Mouse (Mus musculus) midbrain, embryonic 11.5 days (tissue): Measurements from ENCODE around the gene Mylk4. TPM values are rescaled to one million over a fixed set of nuclear protein-coding genes. Genes with fewer than 3 reads are reported as not detected.
A peak's percentile ranks its signal among the peaks of the same experiment; 100 is the strongest.

ENCODE experiments used
- ATAC-seq: fragments of 200-750 bp; cut with Nextera tagmentation; 2 replicates; pipeline ENCODE4 v1.8.0; 2017; ENCODE audit warnings: moderate TSS enrichment, moderate library complexity; ENCODE audit not compliant: low FRiP score
- DNase-seq: peaks from one replicate; pipeline ENCODE4 v3.0.0; 2015; ENCODE audit warnings: low spot score; ENCODE audit errors: missing footprints
- H3K27ac ChIP-seq: fragments of 300-500 bp; sonication (generic); 2 replicates; pipeline ENCODE4 v1.5.1; 2014; ENCODE audit warnings: low read depth, low read length
- H3K27me3 ChIP-seq: fragments of 300-500 bp; sonication (generic); 2 replicates; pipeline ENCODE4 v1.6.1; 2014; ENCODE audit warnings: mild to moderate bottlenecking, low read length, moderate library complexity, mixed read lengths; ENCODE audit not compliant: control insufficient read depth, insufficient read depth
- H3K36me3 ChIP-seq: fragments of 300-500 bp; sonication (generic); 2 replicates; pipeline ENCODE4 v1.6.1; 2014; ENCODE audit warnings: mild to moderate bottlenecking, low read length, moderate library complexity, mixed read lengths; ENCODE audit not compliant: control insufficient read depth, insufficient read depth
- H3K4me1 ChIP-seq: fragments of 300-500 bp; sonication (generic); 2 replicates; pipeline ENCODE4 v1.6.1; 2014; ENCODE audit warnings: low read length; ENCODE audit not compliant: control insufficient read depth, insufficient read depth
- H3K4me2 ChIP-seq: fragments of 300-500 bp; sonication (generic); 2 replicates; pipeline ENCODE4 v1.6.1; 2014; ENCODE audit warnings: mild to moderate bottlenecking, moderate library complexity
- H3K4me3 ChIP-seq: fragments of 300-500 bp; sonication (generic); 2 replicates; pipeline ENCODE4 v1.5.1; 2014; ENCODE audit warnings: low read depth, low read length
- H3K9ac ChIP-seq: fragments of 300-500 bp; sonication (generic); 2 replicates; pipeline ENCODE4 v1.6.1; 2014; ENCODE audit warnings: low read length
- H3K9me3 ChIP-seq: fragments of 300-500 bp; sonication (generic); 2 replicates; pipeline ENCODE4 v1.6.1; 2016; ENCODE audit warnings: low read length; ENCODE audit not compliant: control insufficient read depth
- WGBS: fragments of 180-500 bp; shearing (Covaris S2); extraction: QIAGEN DNeasy Blood & Tissue Kit; methylation state at CpG from one replicate; pipeline ENCODE4 v1.1.7; 2014; 5-methylcytosine and 5-hydroxymethylcytosine counted together
- polyA plus RNA-seq: library from polyadenylated mRNA; unstranded; fragments of >200 nt; fragmentation: Nextera tagmentation; extraction: Ambion mirVana; gene quantifications from 2 replicates; pipeline ENCODE4 v1.2.1, GENCODE M21; 2014

Gene Mylk4
- polyA plus RNA-seq, 1 experiment from 2014 or later = not detected

DNA sequence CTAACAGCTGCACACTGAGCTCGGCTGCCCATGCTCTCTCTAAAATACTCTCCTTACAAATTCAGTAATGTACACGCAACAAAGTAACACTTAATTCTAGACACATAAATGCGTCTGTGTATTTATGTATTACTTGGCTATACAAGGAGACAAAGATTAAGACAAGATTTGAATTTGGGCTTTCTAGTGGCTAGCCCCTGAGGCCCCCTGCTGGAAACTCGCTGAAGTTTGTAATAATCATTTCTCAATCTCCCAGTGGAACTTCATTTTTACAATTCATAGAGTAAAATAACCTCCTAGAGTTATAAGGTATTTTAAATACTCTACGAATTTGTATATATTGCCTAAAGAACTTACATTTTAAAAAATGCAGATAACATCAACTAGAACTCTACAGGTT, 699 bp downstream of the Mylk4 start:
- Histone ChIP-seq H3K9ac (no peak overlapping the region), H3K4me3 (no peak overlapping the region), H3K36me3 (no peaks in the 10 kb centered on the region), H3K4me1 (no peaks in the 10 kb centered on the region), H3K27me3 (no peaks in the 10 kb centered on the region), H3K9me3 (no peaks in the 10 kb centered on the region), H3K27ac (no peak overlapping the region), H3K4me2 (no peak overlapping the region)
- ATAC-seq = no peak
- WGBS = 70% methylated on average over 5 of the region's 5 CpGs
- DNase-seq = no peak

DNA sequence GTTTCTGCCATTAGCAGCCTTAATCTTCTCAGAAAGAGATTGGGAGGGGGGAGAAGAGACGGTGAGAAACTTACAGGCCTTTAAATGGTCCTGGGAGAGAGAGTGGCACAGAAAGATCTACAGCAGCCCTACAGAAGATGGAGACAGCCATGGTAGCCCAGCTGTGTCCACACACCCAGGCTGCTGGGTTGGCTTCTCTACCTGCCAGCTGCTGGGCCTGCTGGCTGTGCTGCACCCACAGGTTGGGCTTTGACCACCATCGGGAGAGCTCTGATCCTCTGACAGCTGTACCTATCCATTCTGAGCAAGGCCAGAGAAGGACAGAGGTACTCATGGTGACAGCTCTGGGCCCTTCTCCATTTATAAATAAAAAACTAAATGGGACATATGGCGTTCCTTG, 4.9 kb downstream of the Mylk4 start:
- H3K9me3 ChIP-seq = no peaks in the 10 kb centered on the region
- H3K27me3 ChIP-seq = no peaks in the 10 kb centered on the region
- H3K27ac ChIP-seq = no peak overlapping the region
- H3K36me3 ChIP-seq = no peaks in the 10 kb centered on the region
- 66% methylated on average over 3 of the region's 3 CpGs for WGBS
- no peak overlapping the region for H3K4me2 ChIP-seq
- no peak for DNase-seq
- H3K9ac ChIP-seq = no peak overlapping the region
- H3K4me3 ChIP-seq = no peak overlapping the region
- no peaks in the 10 kb centered on the region for H3K4me1 ChIP-seq
- no peak for ATAC-seq

DNA sequence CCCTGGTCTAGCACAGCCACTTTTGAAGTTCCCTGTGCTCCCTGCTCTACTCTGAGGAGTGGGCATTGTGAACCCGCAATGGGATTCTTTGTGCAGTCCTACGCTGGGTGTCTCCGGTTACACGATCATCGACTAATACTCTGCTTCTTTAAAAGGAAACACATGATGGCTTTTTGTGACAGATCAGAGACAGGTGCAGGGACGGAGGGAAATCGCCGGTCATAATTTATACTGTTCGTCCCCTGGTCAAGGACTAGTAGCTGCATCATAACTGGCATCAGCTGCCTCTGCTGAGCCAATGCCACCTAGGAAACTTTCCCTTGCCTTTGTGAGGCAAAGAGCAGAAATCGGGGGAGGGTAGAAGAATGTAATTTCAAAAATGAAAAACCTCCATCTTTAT, 7.4 kb downstream of the Mylk4 start:
- DNase-seq = no peak
- Histone ChIP-seq H3K9me3 (no peaks in the 10 kb centered on the region), H3K27me3 (no peaks in the 10 kb centered on the region), H3K9ac (no peak overlapping the region), H3K27ac (no peak overlapping the region), H3K4me1 (no peaks in the 10 kb centered on the region), H3K4me2 (no peak overlapping the region), H3K36me3 (no peaks in the 10 kb centered on the region), H3K4me3 (no peak overlapping the region)
- WGBS = 86% methylated on average over 10 of the region's 10 CpGs
- no peak for ATAC-seq

DNA sequence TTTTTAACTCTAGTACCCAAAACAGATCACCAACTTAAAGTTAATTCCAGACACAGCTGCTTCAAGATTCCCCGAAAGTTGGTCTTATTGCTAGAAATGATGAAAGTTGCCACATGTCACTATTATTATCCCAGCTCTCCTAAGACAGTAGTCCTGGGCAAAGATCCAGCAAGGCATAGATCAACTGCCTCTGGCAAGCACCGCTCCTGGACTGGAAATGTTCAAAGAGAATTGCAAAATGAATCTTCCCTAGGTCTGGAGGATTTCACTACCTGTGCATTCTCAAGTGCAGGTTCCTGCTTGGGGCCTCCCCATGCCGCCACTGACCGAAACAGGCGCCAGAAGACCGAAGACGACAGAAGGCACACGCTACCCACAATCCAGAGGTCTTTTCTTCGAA, 7.9 kb downstream of the Mylk4 start:
- 90% methylated on average over 9 of the region's 9 CpGs for WGBS
- H3K9ac ChIP-seq = no peak overlapping the region
- H3K36me3 ChIP-seq = no peaks in the 10 kb centered on the region
- H3K4me3 ChIP-seq = no peak overlapping the region
- H3K27me3 ChIP-seq = no peaks in the 10 kb centered on the region
- DNase-seq (no peak), ATAC-seq (no peak)
- no peak overlapping the region for H3K27ac ChIP-seq
- no peaks in the 10 kb centered on the region for H3K4me1 ChIP-seq
- no peaks in the 10 kb centered on the region for H3K9me3 ChIP-seq
- H3K4me2 ChIP-seq = no peak overlapping the region

DNA sequence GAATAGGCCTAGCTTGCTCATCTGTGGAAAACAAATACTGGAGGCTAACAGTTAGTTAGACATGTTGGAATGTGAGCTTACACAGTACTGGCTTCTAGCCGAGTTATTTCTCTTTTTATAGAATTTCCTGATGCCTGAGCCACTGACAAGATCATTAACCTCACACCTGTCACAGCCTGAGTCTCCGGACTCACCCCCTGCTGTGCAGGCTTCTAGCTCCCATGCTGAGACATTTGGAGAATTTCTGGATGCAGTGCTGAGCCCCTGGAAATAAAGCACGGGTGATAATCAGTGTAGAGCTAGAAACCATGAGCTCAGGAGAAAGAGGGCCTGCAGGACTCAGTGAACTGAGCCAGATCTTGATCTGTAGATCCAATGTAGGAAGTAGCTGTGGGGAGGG, 13.8 kb downstream of the Mylk4 start:
- no peak for ATAC-seq
- WGBS = 20% methylated on average over 3 of the region's 3 CpGs
- Histone ChIP-seq H3K4me3 (no peak overlapping the region), H3K9me3 (no peaks in the 10 kb centered on the region), H3K27ac (no peak overlapping the region), H3K36me3 (no peaks in the 10 kb centered on the region), H3K4me2 (no peak overlapping the region), H3K9ac (no peak overlapping the region), H3K27me3 (no peaks in the 10 kb centered on the region), H3K4me1 (no peaks in the 10 kb centered on the region)
- no peak for DNase-seq

DNA sequence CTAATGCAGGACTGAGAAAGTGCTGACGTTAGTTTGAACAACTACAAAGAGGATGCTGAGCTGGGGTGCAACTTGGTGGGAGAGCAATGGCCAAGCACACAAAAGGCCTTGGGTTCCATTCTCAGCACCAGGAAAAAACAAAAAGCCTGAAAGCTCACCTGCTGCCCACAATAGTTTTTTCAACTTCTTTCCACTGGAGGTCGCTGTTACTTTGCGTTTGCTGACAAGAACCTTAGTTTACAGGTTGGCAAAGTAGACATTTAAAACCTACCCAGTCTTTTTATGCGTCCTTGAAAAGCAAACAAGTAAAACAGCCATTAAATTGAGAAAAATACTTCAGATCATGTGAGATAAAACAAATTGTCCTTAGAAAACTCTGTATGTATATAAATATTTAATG, 15.7 kb downstream of the Mylk4 start:
- H3K27me3 ChIP-seq = no peaks in the 10 kb centered on the region
- no peak overlapping the region for H3K27ac ChIP-seq
- ATAC-seq = no peak
- no peaks in the 10 kb centered on the region for H3K36me3 ChIP-seq
- H3K4me3 ChIP-seq = no peak overlapping the region
- 12% methylated on average over 4 of the region's 4 CpGs for WGBS
- peak; percentile 90 for DNase-seq
- H3K9me3 ChIP-seq = no peaks in the 10 kb centered on the region
- no peak overlapping the region for H3K4me2 ChIP-seq
- no peaks in the 10 kb centered on the region for H3K4me1 ChIP-seq
- no peak overlapping the region for H3K9ac ChIP-seq

DNA sequence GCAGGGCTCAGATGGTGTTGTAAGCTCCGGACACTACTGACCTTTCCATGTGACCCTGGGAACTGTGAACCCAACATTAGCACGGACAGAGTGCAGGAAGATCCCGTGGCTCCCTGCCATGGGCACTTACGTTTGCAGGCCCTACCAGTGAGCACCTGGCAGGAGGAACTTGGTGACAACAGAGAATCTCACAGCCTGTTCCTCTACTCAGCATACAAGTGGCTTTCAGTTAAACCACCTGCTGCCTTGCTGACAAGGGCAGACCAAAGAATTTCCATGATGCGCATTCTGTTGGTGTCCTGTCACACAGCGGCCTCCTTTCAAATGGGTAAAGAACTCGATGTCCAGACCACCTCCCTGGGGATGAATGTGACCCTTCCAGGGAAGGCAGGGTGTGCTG, 19.3 kb downstream of the Mylk4 start:
- H3K9ac ChIP-seq = no peak overlapping the region
- WGBS = 26% methylated on average over 7 of the region's 7 CpGs
- H3K4me2 ChIP-seq = no peak overlapping the region
- no peaks in the 10 kb centered on the region for H3K9me3 ChIP-seq
- H3K36me3 ChIP-seq = no peaks in the 10 kb centered on the region
- no peak overlapping the region for H3K27ac ChIP-seq
- no peak overlapping the region for H3K4me3 ChIP-seq
- no peak for DNase-seq
- no peaks in the 10 kb centered on the region for H3K4me1 ChIP-seq
- no peaks in the 10 kb centered on the region for H3K27me3 ChIP-seq
- ATAC-seq = no peak

DNA sequence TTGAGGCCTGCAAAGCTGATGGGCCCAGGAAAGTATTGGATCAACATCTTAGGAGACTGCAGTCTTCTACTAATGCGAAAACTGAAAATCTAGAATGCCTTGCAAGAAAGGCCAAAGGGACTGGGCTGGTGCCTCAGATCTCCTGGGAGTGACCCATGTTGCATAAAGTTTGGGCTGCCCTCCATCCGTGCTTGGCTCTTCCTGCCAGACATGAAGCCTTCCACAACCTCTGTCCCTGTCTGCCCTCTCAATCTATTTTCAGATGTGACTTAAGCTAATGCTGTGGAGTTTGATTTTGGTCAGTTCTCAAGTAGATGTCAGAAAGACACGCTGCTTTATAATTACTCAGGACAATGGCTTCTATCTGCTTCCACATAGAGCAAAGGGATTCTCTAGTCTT, 20.6 kb downstream of the Mylk4 start:
- ATAC-seq (no peak), DNase-seq (no peak)
- Histone ChIP-seq H3K9ac (no peak overlapping the region), H3K4me3 (no peak overlapping the region), H3K9me3 (no peaks in the 10 kb centered on the region), H3K36me3 (no peaks in the 10 kb centered on the region), H3K27me3 (no peaks in the 10 kb centered on the region), H3K4me1 (no peaks in the 10 kb centered on the region), H3K4me2 (no peak overlapping the region), H3K27ac (no peak overlapping the region)
- WGBS = 85% methylated on average over 3 of the region's 3 CpGs

DNA sequence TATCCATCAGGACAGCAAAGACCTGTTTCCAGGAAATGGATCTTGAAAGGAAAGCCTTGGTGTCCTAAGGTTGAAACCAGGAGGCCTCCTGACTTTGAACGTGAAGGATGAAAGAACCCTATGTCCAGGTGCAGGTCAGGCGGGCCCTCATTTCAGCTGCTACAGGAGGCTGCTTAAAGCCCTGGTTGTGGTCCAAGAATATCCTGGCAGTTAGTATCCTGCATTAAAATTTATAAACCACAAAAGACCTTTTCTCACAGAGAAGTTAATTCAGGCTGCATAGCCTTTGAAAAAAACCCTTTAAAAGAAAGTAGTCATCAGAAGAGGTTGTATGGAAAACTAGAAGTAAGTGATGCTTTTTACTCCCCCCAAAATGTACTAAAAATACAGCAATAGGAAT, 23.0 kb downstream of the Mylk4 start:
- H3K4me3 ChIP-seq = no peak overlapping the region
- WGBS = 93% methylated on average over 2 of the region's 2 CpGs
- H3K27me3 ChIP-seq = no peaks in the 10 kb centered on the region
- DNase-seq (no peak), ATAC-seq (no peak)
- no peaks in the 10 kb centered on the region for H3K36me3 ChIP-seq
- H3K9me3 ChIP-seq = no peaks in the 10 kb centered on the region
- H3K9ac ChIP-seq = no peak overlapping the region
- no peak overlapping the region for H3K4me2 ChIP-seq
- no peak overlapping the region for H3K27ac ChIP-seq
- H3K4me1 ChIP-seq = no peaks in the 10 kb centered on the region

DNA sequence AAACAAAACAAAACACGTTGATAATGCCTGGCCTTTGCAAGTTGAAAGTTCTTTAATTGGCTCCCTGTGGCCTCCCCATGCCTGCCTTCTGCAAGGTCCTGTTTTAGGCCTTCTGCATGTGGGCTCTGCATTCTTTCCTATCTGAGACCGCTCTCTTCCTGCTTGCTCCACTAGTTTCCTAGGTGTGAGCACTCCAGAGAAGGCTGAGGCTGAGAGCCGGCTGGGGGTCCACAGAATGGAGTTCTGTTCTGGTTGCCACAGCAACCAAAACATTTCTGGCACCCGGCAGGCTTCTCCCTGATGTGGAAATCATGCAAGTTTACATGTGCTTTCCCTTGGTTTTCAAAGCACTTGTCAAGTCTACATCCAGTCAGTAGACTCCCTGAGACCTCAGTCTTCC, 24.7 kb downstream of the Mylk4 start:
- DNase-seq = no peak
- WGBS = 21% methylated on average over 4 of the region's 4 CpGs

More for the DNA sequence above, 24.7 kb downstream of the Mylk4 start:
- H3K4me2 ChIP-seq = no peak overlapping the region
- no peak overlapping the region for H3K9ac ChIP-seq
- H3K4me1 ChIP-seq = no peaks in the 10 kb centered on the region
- no peaks in the 10 kb centered on the region for H3K27me3 ChIP-seq
- ATAC-seq = 0 out of 2 replicates have a peak, but pooled peaks have one; percentile 24
- no peaks in the 10 kb centered on the region for H3K36me3 ChIP-seq
- H3K27ac ChIP-seq = no peak overlapping the region
- H3K4me3 ChIP-seq = no peak overlapping the region
- H3K9me3 ChIP-seq = no peaks in the 10 kb centered on the region
